Mouse (Mus musculus) midbrain, embryonic 10.5 days (tissue): ENCODE data around the gene Tac1. TPM values are rescaled to one million over a fixed set of nuclear protein-coding genes. Genes with fewer than 3 reads are reported as not detected.
"Not testable (repeated sequence)": the region's sequence is repeated elsewhere in the genome, so short reads cannot be mapped to it uniquely, and the experiment has no call there.

Source experiments
- DNase-seq: peaks from one replicate; pipeline ENCODE4 v3.0.0-alpha.2; 2017; ENCODE audit warnings: low spot score
- H3K27ac ChIP-seq: fragments of 300-500 bp; sonication (generic); replicated peaks from 2 replicates; pipeline ENCODE4 v1.5.1; 2016; ENCODE audit warnings: mild to moderate bottlenecking
- H3K27me3 ChIP-seq: fragments of 300-500 bp; sonication (generic); 2 replicates; pipeline ENCODE4 v1.6.1; 2016; ENCODE audit warnings: low read depth, mild to moderate bottlenecking; ENCODE audit not compliant: poor library complexity, severe bottlenecking
- H3K36me3 ChIP-seq: fragments of 300-500 bp; sonication (generic); 2 replicates; pipeline ENCODE4 v1.6.1; 2016; ENCODE audit warnings: mild to moderate bottlenecking, moderate library complexity
- H3K4me1 ChIP-seq: fragments of 300-500 bp; sonication (generic); 2 replicates; pipeline ENCODE4 v1.6.1; 2016
- H3K4me3 ChIP-seq: fragments of 300-500 bp; sonication (generic); 2 replicates; pipeline ENCODE4 v1.5.1; 2016; ENCODE audit warnings: mild to moderate bottlenecking, moderate library complexity
- H3K9me3 ChIP-seq: fragments of 300-500 bp; sonication (generic); replicated peaks from 2 replicates; pipeline ENCODE4 v1.6.1; 2016; ENCODE audit warnings: mild to moderate bottlenecking
- WGBS: fragments of 180-500 bp; shearing (Covaris S2); methylation state at CpG from one replicate; pipeline ENCODE4 v1.1.7; 2016; 5-methylcytosine and 5-hydroxymethylcytosine counted together
- polyA plus RNA-seq: library from polyadenylated mRNA; unstranded; fragments of >200 nt; fragmentation: Nextera tagmentation; extraction: Ambion mirVana; gene quantifications from 2 replicates; pipeline ENCODE4 v1.2.1, GENCODE M21; 2016

Tac1 gene
- 9.8 and 10.7 TPM in 2 replicates for polyA plus RNA-seq

DNA sequence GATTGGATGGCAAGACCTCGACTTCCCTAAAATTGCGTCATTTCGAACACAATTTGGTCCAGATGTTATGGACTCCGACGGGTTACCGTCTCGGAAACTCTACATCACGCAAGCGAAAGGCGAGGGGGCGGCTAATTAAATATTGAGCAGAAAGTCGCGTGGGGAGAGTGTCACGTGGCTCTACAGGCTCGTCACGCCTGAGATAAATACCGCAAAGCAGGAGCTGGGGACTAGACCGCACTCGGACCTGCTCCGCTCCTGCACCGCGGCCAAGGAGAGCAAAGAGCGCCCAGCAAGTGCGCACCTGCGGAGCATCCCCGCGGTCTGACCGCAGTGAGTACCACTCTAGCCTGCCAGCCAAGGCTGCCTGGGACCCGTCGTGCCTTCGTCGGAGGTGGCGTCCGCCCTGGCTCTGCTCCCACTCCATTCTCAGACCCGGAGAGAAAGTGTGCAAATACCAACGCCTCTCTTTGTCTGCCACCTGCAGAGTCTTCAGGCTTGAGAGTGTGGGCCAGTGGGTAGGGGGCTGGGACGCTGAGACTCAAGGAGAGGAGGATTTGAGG, at the start of gene Tac1:
Gene Tac1, plus strand, starts transcription at position 51 of the 563 bp plus-strand sequence.
- WGBS = 2% methylated on average over 37 of the region's 37 CpGs
- H3K9me3 ChIP-seq = no peaks in the 10 kb centered on the region
- H3K27me3 ChIP-seq = peaks cover 52% of the 10 kb centered on the region
- no peak within 1 kb of the TSS; the same call in 1 of the 2 replicates for H3K27ac ChIP-seq
- H3K36me3 ChIP-seq = no peaks in the 10 kb centered on the region
- H3K4me1 ChIP-seq = peaks cover 24% of the 10 kb centered on the region
- peak within 1 kb of the TSS; percentile 57 for H3K4me3 ChIP-seq
- DNase-seq = peak; percentile 40

DNA sequence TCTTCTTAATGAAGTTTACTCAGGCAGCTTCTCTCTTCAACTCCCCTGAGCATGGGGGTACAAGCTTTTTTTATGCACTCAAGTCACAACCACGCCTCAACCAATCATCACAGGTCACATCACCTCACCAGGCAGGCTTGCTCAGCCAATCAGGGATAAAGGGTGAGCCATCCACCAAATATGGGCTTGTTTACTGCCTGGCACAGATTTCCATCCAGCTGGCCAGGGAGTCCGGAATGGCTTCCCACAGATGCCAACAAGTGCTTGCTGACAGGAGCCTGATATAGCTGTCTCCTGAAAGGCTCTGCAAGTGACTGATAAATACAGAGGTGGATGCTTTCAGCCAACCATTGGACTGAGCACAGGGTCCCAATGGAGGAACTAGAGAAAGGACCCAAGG, 11.2 kb upstream of the Tac1 start:
- 89% methylated on average over 2 of the region's 2 CpGs for WGBS
- H3K4me3 ChIP-seq, DNase-seq, H3K9me3 ChIP-seq, H3K27me3 ChIP-seq, H3K27ac ChIP-seq, H3K4me1 ChIP-seq, H3K36me3 ChIP-seq: not testable (repeated sequence)

DNA sequence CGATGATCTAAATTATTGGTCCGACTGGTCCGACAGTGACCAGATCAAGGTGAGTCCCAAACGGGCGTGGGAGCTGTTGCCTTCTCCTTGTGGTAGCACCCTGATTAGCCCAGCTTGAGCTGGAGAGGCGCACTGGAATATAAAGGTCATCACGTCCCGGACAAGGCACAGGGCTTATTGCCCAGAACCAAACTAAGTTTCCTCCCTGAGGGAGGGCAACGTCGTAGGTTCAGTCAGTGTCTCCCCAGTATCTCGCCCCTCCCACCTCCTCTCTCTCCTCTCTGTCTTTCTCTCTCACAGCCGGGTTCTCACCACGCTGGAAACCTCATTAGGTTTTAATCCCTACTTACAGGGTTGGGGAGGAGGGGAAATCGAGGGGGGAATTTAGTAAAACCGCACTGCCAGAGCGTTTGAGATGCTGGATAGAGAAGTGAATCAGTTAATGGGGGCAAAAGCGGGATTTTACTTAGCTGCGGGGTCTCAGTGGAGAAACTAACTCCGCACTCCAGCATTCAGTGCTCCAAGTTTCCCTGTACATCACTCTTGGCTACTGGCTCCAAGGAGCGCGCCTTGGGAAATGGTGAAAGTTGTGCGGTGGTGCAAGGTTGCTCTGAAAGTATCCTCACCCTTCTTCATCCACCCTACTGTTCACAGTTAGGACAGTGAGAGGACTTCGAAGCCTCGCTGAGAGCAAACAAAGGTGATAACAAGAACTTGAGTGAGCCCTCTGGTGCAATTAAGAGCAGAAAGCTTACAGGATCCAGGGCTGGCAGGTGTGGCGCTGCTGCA, 1.2 kb downstream of the Tac1 start:
- H3K36me3 ChIP-seq = no peaks in the 10 kb centered on the region
- WGBS = 1% methylated on average over 25 of the region's 25 CpGs
- H3K27me3 ChIP-seq = peaks cover 52% of the 10 kb centered on the region
- peak overlapping the region; percentile 57 for H3K4me3 ChIP-seq
- H3K4me1 ChIP-seq = peaks cover 24% of the 10 kb centered on the region
- H3K27ac ChIP-seq = no peak overlapping the region
- H3K9me3 ChIP-seq = no peaks in the 10 kb centered on the region
- peak; percentile 26 for DNase-seq

DNA sequence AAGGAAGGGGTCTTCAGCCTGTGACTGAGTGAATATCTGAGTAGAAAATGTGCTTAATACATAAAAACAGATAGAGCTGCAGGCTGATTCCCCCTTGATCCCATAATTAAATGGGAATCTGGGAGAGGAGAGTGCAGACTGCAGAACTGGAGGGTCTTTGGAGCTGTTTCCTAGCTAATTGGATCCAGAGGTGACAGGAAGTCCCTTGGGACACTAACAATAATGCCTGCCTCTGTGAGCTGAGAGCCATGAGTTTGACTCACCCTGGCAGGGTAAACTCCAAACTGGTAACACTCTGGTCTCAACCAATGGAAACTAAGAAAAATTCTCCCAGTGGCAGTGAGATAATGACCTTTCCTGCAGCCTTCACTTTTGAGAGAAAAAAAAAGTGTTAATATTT, 3.5 kb downstream of the Tac1 start:
- DNase-seq = peak; percentile 18
- peaks cover 24% of the 10 kb centered on the region for H3K4me1 ChIP-seq
- no peaks in the 10 kb centered on the region for H3K9me3 ChIP-seq
- H3K36me3 ChIP-seq = no peaks in the 10 kb centered on the region
- no peak overlapping the region for H3K4me3 ChIP-seq
- H3K27ac ChIP-seq = no peak overlapping the region
- peaks cover 51% of the 10 kb centered on the region for H3K27me3 ChIP-seq

DNA sequence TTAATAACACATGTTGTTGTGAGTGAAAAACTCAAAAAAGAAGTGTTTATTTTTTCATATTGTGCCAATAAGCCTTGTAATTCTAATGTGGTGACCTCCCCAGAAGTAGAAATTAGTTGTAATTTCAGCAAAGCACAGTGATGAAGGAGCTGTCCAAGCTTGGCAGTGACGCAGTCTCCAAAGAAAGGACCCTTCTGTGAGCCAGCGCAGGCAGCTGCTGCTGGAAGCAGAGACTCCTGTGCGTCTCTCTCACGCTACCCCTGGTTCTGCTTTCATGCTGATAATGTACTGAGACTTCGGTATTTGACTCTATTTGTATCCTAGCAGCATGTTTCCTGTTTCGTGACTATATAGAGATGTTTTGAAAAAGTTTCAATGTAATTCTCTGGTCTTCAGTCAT, 7.8 kb downstream of the Tac1 start:
- WGBS = 73% methylated on average over 6 of the region's 6 CpGs
- Histone ChIP-seq H3K27me3 (peaks cover 7% of the 10 kb centered on the region; the same call in 1 of the 2 replicates), H3K9me3 (no peaks in the 10 kb centered on the region), H3K4me3 (no peak overlapping the region), H3K36me3 (no peaks in the 10 kb centered on the region), H3K4me1 (no peaks in the 10 kb centered on the region), H3K27ac (no peak overlapping the region)
- no peak for DNase-seq

DNA sequence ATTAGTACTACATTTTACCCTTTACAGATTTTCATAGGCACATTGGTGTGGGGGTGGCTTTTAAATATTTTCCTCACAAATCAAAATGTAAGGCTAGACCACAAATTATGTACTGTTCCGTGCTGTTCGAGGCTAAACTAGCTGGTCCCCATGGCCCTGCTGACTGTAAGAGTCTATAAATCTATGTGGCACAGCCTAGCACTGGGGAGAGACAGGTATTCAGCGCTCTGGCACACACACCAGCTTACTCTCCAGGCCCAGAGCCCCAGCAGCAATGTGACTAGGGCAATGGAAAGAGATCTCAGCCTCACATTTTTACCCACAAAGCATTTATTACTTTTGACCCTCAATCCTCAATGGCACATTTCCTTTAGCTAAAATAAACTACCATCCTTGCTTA, 9.9 kb downstream of the Tac1 start:
- no peak for DNase-seq
- H3K27ac ChIP-seq = no peak overlapping the region
- no peaks in the 10 kb centered on the region for H3K27me3 ChIP-seq
- H3K4me3 ChIP-seq = no peak overlapping the region
- no peaks in the 10 kb centered on the region for H3K36me3 ChIP-seq
- no peaks in the 10 kb centered on the region for H3K4me1 ChIP-seq
- H3K9me3 ChIP-seq = no peaks in the 10 kb centered on the region
- WGBS = 91% methylated on average over 3 of the region's 3 CpGs

DNA sequence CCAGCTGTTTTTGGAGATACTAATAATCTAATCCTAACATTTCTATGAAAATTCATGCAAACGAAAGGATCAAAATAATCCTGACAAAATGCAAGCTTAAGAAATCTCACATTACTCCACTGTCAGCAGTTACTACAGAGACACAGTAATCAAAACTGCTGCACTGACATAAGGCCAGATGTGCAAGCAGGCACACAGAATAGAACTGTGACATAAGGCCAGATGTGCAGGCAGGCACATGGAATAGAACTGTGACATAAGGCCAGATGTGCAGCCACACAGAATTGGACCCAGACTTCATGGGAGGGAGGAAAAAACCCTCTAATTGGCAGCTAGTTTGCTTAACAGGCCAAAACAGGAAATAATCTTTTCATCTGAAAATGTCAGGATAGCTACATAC, 16.5 kb downstream of the Tac1 start:
- Histone ChIP-seq H3K9me3 (no peaks in the 10 kb centered on the region), H3K4me3 (no peak overlapping the region), H3K27ac (no peak overlapping the region), H3K27me3 (no peaks in the 10 kb centered on the region), H3K4me1 (no peaks in the 10 kb centered on the region), H3K36me3 (no peaks in the 10 kb centered on the region)
- no peak for DNase-seq
- WGBS = 84% methylated on average over 1 of the region's 1 CpGs

DNA sequence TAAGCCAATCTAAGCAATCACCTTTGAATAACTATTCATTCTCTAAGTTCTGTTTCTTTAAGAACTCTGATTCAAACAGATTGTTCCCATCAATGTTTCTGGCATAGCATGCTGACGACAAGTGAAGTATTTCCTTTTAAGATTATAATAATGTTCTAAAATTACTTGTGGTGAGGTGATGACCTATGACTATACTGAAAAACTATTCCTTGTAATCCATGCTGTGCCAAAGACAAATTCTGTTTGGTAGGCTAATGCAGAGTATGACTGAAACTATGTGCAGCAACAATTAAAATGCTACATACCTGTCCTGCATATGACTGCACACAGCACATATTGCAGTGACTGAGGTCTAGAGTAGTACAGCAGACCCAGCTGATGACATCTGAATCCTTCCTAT, 23.4 kb downstream of the Tac1 start:
- 90% methylated on average over 1 of the region's 1 CpGs for WGBS
- no peaks in the 10 kb centered on the region for H3K27me3 ChIP-seq
- H3K9me3 ChIP-seq = no peaks in the 10 kb centered on the region
- no peaks in the 10 kb centered on the region for H3K4me1 ChIP-seq
- no peak overlapping the region for H3K27ac ChIP-seq
- H3K4me3 ChIP-seq = no peak overlapping the region
- no peak for DNase-seq
- H3K36me3 ChIP-seq = no peaks in the 10 kb centered on the region

DNA sequence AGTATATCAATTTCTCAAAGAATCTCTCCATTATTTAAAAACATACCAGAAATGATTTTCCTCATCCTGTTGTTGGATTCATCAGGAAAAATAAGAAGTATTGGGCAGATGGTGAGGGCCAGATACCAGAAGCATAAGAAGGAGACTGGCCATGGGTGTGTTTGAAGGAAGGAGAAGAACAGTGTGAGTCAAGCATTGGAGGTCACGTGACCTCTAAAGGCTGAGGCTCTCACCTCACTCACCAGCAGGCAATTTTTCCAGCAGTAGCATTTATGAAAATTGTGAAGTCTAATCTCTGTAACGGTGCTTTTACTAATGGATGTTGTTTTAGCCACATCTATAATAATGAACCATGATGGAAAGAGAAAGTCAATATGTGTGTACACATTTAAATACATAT, 39.8 kb downstream of the Tac1 start:
- Histone ChIP-seq H3K9me3 (no peaks in the 10 kb centered on the region), H3K4me3 (no peak overlapping the region), H3K27me3 (no peaks in the 10 kb centered on the region), H3K4me1 (no peaks in the 10 kb centered on the region), H3K27ac (no peak overlapping the region), H3K36me3 (no peaks in the 10 kb centered on the region)
- no peak for DNase-seq
- WGBS = 90% methylated on average over 2 of the region's 2 CpGs

DNA sequence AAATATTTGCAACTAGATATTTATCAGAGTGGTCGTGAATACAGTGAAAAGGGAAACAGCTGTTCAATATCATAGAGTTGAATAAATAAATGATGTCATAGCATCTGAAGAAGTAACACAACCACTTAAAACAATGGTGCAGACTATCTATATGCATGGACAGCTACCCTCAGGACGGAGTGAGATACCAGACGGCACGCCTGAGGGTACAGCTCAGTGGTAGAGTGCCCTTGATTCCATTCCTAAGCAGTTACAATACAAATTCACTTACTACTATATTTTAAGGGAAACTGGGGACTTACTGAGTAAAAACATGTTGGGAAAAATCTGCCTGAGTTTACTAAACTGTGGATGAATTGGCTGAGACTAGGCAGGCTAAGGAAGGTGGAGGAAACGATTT, 43.7 kb downstream of the Tac1 start:
- Histone ChIP-seq H3K4me3 (no peak overlapping the region), H3K9me3 (no peaks in the 10 kb centered on the region), H3K27me3 (no peaks in the 10 kb centered on the region), H3K4me1 (peaks cover 8% of the 10 kb centered on the region; the same call in 1 of the 2 replicates), H3K36me3 (no peaks in the 10 kb centered on the region), H3K27ac (no peak overlapping the region)
- 90% methylated on average over 5 of the region's 5 CpGs for WGBS
- DNase-seq = no peak

DNA sequence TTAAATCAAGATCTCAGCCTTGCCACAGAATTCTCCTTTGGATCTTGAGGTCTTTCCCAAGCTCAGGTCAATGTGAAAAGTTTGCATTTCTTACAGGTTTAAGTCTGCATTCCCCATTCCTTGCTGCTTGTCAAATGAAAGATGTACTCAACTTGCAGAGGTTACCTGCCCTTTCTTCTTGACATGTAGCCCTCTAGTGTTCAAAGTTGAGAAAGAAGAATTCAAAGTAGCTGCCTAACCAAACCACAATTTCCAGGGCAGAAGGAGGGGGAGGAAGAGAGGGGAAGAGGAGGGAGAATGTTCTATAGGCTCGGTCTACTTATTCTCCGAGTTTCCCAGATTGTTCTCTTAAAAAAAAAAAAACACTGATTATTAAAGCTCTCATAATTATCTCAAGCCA, 45.5 kb downstream of the Tac1 start:
- Histone ChIP-seq H3K27me3 (no peaks in the 10 kb centered on the region), H3K4me3 (no peak overlapping the region), H3K27ac (no peak overlapping the region), H3K9me3 (no peaks in the 10 kb centered on the region), H3K36me3 (no peaks in the 10 kb centered on the region), H3K4me1 (peaks cover 8% of the 10 kb centered on the region; the same call in 1 of the 2 replicates)
- DNase-seq = no peak
- 65% methylated on average over 2 of the region's 2 CpGs for WGBS

DNA sequence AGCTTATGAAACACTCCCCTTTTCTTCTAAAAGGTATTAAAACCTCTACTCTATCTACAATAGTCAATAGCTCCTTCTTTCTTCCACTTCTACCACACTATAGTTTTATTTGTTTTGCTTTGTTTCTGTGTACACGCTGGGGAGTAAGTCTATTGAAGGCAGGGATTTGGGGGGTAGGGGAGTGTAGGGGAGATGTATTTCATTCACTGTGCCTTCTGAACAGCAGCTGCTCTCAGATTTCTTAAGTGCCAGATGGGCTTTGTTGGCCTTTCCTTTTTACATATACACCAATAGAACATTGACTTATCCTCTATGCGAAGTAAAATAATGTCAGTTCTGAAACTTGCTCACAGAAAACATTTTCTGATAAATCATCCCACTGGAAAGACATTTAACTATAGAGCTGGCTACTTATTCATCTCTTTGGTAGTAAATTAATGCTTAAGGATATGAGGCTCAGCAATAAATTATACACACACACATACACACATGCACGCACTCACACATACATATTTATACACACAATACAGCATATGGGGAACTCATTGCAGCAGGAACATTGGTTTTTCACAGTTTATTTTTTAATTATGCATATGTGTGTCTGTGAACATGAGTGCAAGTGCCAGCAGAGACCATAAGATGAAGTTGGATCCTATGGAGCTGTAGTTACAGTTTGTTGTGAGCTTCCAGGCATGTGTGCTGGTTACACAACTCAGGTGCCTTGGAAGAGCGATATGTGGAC, 46.8 kb downstream of the Tac1 start:
- 83% methylated on average over 4 of the region's 4 CpGs for WGBS
- Histone ChIP-seq H3K4me3 (no peak overlapping the region), H3K36me3 (no peaks in the 10 kb centered on the region), H3K27ac (no peak overlapping the region), H3K9me3 (no peaks in the 10 kb centered on the region), H3K27me3 (no peaks in the 10 kb centered on the region), H3K4me1 (peaks cover 8% of the 10 kb centered on the region; the same call in 1 of the 2 replicates)
- no peak for DNase-seq

DNA sequence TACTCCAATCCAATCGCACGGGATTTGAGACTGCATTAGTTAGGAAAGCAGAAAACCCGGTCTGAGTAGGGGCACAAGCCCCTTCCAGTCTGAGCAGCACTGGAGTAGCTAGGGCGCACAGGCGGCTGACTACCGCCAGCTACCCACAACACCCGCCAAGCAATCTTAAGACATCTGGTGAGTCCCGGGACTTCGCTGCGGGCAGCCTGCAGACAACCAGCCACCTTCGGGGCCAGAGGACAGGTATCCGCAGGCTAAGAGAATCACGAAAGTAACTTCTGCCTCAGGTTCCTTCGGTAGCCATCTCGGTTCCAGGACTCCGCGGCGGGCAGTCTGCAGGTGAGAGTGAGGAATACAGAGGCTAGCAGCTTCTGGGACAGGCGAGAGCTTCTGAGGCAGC, 59.0 kb downstream of the Tac1 start:
- 89% methylated on average over 19 of the region's 19 CpGs for WGBS
- not testable (repeated sequence) for H3K27ac ChIP-seq, H3K36me3 ChIP-seq

More for the DNA sequence above, 59.0 kb downstream of the Tac1 start:
- DNase-seq, H3K9me3 ChIP-seq, H3K4me3 ChIP-seq, H3K4me1 ChIP-seq, H3K27me3 ChIP-seq: not testable (repeated sequence)
